ENCODE assay signal across 8 mouse cellular contexts in the genomic region with DNA sequence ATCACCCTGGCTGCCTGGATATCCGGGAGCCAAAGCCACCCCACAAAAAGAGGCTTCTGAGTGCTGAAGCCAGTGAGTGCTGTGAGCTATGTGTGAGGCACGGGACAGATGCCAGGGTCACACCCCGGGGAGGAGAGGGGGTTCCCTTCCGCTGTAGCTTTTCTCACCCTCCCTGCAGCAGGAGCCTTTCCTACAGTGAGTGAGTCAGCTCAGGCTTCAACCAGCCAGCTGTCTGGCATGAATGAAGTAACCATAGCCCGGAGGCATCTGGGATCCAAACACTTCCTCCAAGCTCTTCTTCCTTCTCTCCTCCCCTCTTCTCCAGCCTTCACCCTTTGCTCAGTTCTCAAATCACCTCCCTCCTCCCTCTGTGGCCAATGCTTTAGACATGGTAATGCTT. TPM values are rescaled to one million over a fixed set of nuclear protein-coding genes. Genes with fewer than 3 reads are reported as not detected.
DNase-seq lines count a peak whose midpoint lies in the region; ATAC-seq lines count a peak whose summit lies in the region.

No protein-coding gene starts in this region.

- H3K27me3 ChIP-seq in kidney, embryonic 15.5 days: no peaks in the 10 kb centered on the region
- H3K27me3 ChIP-seq in heart, embryonic 10.5 days (ENCODE audit: insufficient read depth, poor library complexity, severe bottlenecking): peaks cover 4% of the 10 kb centered on the region; the same call in 1 of the 2 replicates
- no peaks in the 10 kb centered on the region for H3K27me3 ChIP-seq in stomach, embryonic 15.5 days (replicated peaks)

- H3K4me2 ChIP-seq in kidney, embryonic 15.5 days: no peak overlapping the region
- peak overlapping the region; percentile 2; the same call in 1 of the 2 replicates for H3K4me2 ChIP-seq in stomach, embryonic 15.5 days

- no peak overlapping the region for H3K4me3 ChIP-seq in kidney, embryonic 15.5 days (replicated peaks)
- H3K4me3 ChIP-seq in heart, embryonic 10.5 days: no peak overlapping the region
- no peak overlapping the region for H3K4me3 ChIP-seq in stomach, embryonic 15.5 days (replicated peaks)

- no peak overlapping the region for H3K27ac ChIP-seq in kidney, embryonic 15.5 days
- no peak overlapping the region for H3K27ac ChIP-seq in heart, embryonic 10.5 days
- no peak overlapping the region for H3K27ac ChIP-seq in stomach, embryonic 15.5 days

- H3K9ac ChIP-seq in kidney, embryonic 15.5 days: no peak overlapping the region
- no peak overlapping the region for H3K9ac ChIP-seq in stomach, embryonic 15.5 days

- peaks cover 17% of the 10 kb centered on the region for H3K4me1 ChIP-seq in kidney, embryonic 15.5 days
- peaks cover 6% of the 10 kb centered on the region for H3K4me1 ChIP-seq in heart, embryonic 10.5 days
- H3K4me1 ChIP-seq in stomach, embryonic 15.5 days: peaks cover 5% of the 10 kb centered on the region; the same call in 1 of the 2 replicates

- 13% methylated on average over 5 of the region's 5 CpGs for WGBS in kidney, embryonic 15.5 days
- WGBS in heart, embryonic 10.5 days: 13% methylated on average over 5 of the region's 5 CpGs
- WGBS in stomach, embryonic 15.5 days: 10% methylated on average over 5 of the region's 5 CpGs

- no peaks in the 10 kb centered on the region for H3K9me3 ChIP-seq in kidney, embryonic 15.5 days (replicated peaks)
- H3K9me3 ChIP-seq in heart, embryonic 10.5 days: no peaks in the 10 kb centered on the region
- H3K9me3 ChIP-seq in stomach, embryonic 15.5 days: no peaks in the 10 kb centered on the region

- H3K36me3 ChIP-seq in kidney, embryonic 15.5 days: no peaks in the 10 kb centered on the region
- H3K36me3 ChIP-seq in heart, embryonic 10.5 days: no peaks in the 10 kb centered on the region
- H3K36me3 ChIP-seq in stomach, embryonic 15.5 days: no peaks in the 10 kb centered on the region

- DNase-seq in kidney, postnatal 4 days: peak; percentile 36 to 38
- peak; percentile 77 for DNase-seq in heart, embryonic 10.5 days (ENCODE audit: low spot score)
- peak; percentile 9 to 26 for DNase-seq in lung, adult 18-20 months
- no peak for DNase-seq in kidney, adult 9 months

- no peak; the same call in 1 of the 2 replicates for ATAC-seq in kidney, embryonic 15.5 days (replicated peaks; ENCODE audit: low FRiP score)
- ATAC-seq in frontal cortex, adult (ENCODE audit: low TSS enrichment): peak; percentile 97
- no peak for ATAC-seq in stomach, embryonic 15.5 days (ENCODE audit: insufficient read depth, low FRiP score, low read depth)
- no peak for ATAC-seq in erythroblast, adult 5-6 weeks (replicated peaks; ENCODE audit: low FRiP score, poor library complexity, severe bottlenecking)

RNA-seq across cellular contexts. Expression of gene Rxrg, which starts 46.6 kb away (rescaled TPM):
- polyA plus RNA-seq in kidney, embryonic 15.5 days (2015; fragmentation: Nextera tagmentation; extraction: Ambion mirVana): 2.3 and 2.8 TPM in 2 replicates
- polyA plus RNA-seq in heart, embryonic 10.5 days (2016; fragmentation: Nextera tagmentation; extraction: Ambion mirVana): 2.0 and 3.5 TPM in 2 replicates
- polyA plus RNA-seq in stomach, embryonic 15.5 days (2015; fragmentation: Nextera tagmentation; extraction: Ambion mirVana): 1.4 and 2.2 TPM in 2 replicates
- not detected in 2 replicates for total RNA-seq in erythroblast, adult 5-6 weeks (2015; ENCODE audit: low replicate concordance)
- total RNA-seq in erythroblast, adult 5-6 weeks (2017; ENCODE audit: low replicate concordance): not detected in 2 replicates
